Mouse (Mus musculus) splenic B cell, adult 2 months (primary cell): Measurements from ENCODE around the gene Ino80e.
"Not testable (repeated sequence)": the region's sequence is repeated elsewhere in the genome, so short reads cannot be mapped to it uniquely, and the experiment has no call there.

Source experiments
- DNase-seq: peaks from one replicate; pipeline ENCODE4 v3.0.0-alpha.2; 2011; ENCODE audit warnings: low read depth, low spot score
- H3K27me3 ChIP-seq: 2 replicates; pipeline ENCODE4 v1.6.1; 2012; ENCODE audit warnings: mild to moderate bottlenecking, low read length, moderate library complexity, mixed read lengths; ENCODE audit not compliant: control insufficient read depth, poor library complexity, insufficient read depth, severe bottlenecking
- H3K36me3 ChIP-seq: 2 replicates; pipeline ENCODE4 v1.6.1; 2012; ENCODE audit warnings: mild to moderate bottlenecking, low read length, moderate library complexity, mixed read lengths; ENCODE audit not compliant: control insufficient read depth, poor library complexity, insufficient read depth, severe bottlenecking

Gene Ino80e

GRCm38 (mm10) chr7:126862147-126862784 lies at the start of gene Ino80e:
Gene Ino80e, minus strand, starts transcription at chr7:126862377.
- DNase-seq = peak; percentile 93
- Histone ChIP-seq H3K27me3 (no peaks in the 10 kb centered on the region; the same call in 1 of the 2 replicates), H3K36me3 (peaks cover 8% of the 10 kb centered on the region)

GRCm38 (mm10) chr7:126905590-126905989 lies 43.4 kb upstream of the Ino80e start:
- DNase-seq = no peak

GRCm38 (mm10) chr7:126899781-126900180 lies 37.6 kb upstream of the Ino80e start:
- H3K27me3 ChIP-seq, DNase-seq, H3K36me3 ChIP-seq: not testable (repeated sequence)

More at GRCm38 (mm10) chr7:126905590-126905989, 43.4 kb upstream of the Ino80e start:
- Histone ChIP-seq H3K36me3 (no peaks in the 10 kb centered on the region), H3K27me3 (no peaks in the 10 kb centered on the region)

- Histone ChIP-seq H3K27me3 (no peaks in the 10 kb centered on the region), H3K36me3 (no peaks in the 10 kb centered on the region)
- DNase-seq = peak; percentile 94
Measured at GRCm38 (mm10) chr7:126898102-126898990, 36.2 kb upstream of the Ino80e start.

GRCm38 (mm10) chr7:126897390-126898101 lies 35.4 kb upstream of the Ino80e start:
- H3K36me3 ChIP-seq = no peaks in the 10 kb centered on the region
- peak; percentile 61 for DNase-seq
- H3K27me3 ChIP-seq = no peaks in the 10 kb centered on the region

- no peaks in the 10 kb centered on the region for H3K27me3 ChIP-seq
- peak; percentile 11 for DNase-seq
- H3K36me3 ChIP-seq = no peaks in the 10 kb centered on the region
Measured at GRCm38 (mm10) chr7:126896912-126897311, 34.7 kb upstream of the Ino80e start.

GRCm38 (mm10) chr7:126888852-126889251 lies 26.7 kb upstream of the Ino80e start:
- no peak for DNase-seq
- no peaks in the 10 kb centered on the region for H3K27me3 ChIP-seq
- H3K36me3 ChIP-seq = peaks cover 7% of the 10 kb centered on the region; the same call in 1 of the 2 replicates

- Histone ChIP-seq H3K27me3 (no peaks in the 10 kb centered on the region), H3K36me3 (peaks cover 7% of the 10 kb centered on the region; the same call in 1 of the 2 replicates)
- no peak for DNase-seq
Measured at GRCm38 (mm10) chr7:126887281-126887680, 25.1 kb upstream of the Ino80e start.

GRCm38 (mm10) chr7:126884286-126885164 lies 22.3 kb upstream of the Ino80e start, which contains the start of gene Taok2:
Gene Taok2, minus strand, starts transcription at chr7:126884703.
- peaks cover 2% of the 10 kb centered on the region; the same call in 1 of the 2 replicates for H3K36me3 ChIP-seq
- H3K27me3 ChIP-seq = no peaks in the 10 kb centered on the region
- peak; percentile 95 for DNase-seq

GRCm38 (mm10) chr7:126883731-126884181 lies 21.6 kb upstream of the Ino80e start:
- DNase-seq = peak; percentile 18
- peaks cover 5% of the 10 kb centered on the region; the same call in 1 of the 2 replicates for H3K36me3 ChIP-seq
- H3K27me3 ChIP-seq = no peaks in the 10 kb centered on the region

GRCm38 (mm10) chr7:126881040-126881439 lies 18.9 kb upstream of the Ino80e start:
- no peak for DNase-seq
- Histone ChIP-seq H3K27me3 (no peaks in the 10 kb centered on the region), H3K36me3 (peaks cover 11% of the 10 kb centered on the region)

- H3K27me3 ChIP-seq = no peaks in the 10 kb centered on the region
- peaks cover 18% of the 10 kb centered on the region for H3K36me3 ChIP-seq
- no peak for DNase-seq
Measured at GRCm38 (mm10) chr7:126877239-126877638, 15.1 kb upstream of the Ino80e start.

- Histone ChIP-seq H3K36me3 (peaks cover 22% of the 10 kb centered on the region), H3K27me3 (no peaks in the 10 kb centered on the region)
- DNase-seq = no peak
Measured at GRCm38 (mm10) chr7:126870520-126870891, 8.3 kb upstream of the Ino80e start.
